Mouse (Mus musculus) heart, adult 2 months (tissue): Measurements from ENCODE around the gene Lancl2. TPM values are rescaled to one million over a fixed set of nuclear protein-coding genes. Genes with fewer than 3 reads are reported as not detected.

ENCODE experiments used
- DNase-seq, 2 experiments: peaks; one replicate each; pipeline ENCODE4 v3.0.0; 2021
- H3K27ac ChIP-seq: fragments of 200-600 bp; 2 replicates; pipeline ENCODE4 v1.8.1; 2022
- H3K27me3 ChIP-seq: fragments of 200-500 bp; 2 replicates; pipeline ENCODE4 v1.6.1; 2012; ENCODE audit warnings: mild to moderate bottlenecking, low read length, inconsistent platforms, mixed read lengths; ENCODE audit not compliant: control insufficient read depth, insufficient read depth
- H3K36me3 ChIP-seq: fragments of 200-500 bp; 2 replicates; pipeline ENCODE4 v1.6.1; 2012; ENCODE audit warnings: low read length, inconsistent platforms; ENCODE audit not compliant: control insufficient read depth, insufficient read depth
- H3K4me1 ChIP-seq: fragments of 200-500 bp; 2 replicates; pipeline ENCODE4 v1.6.1; 2011; ENCODE audit warnings: low read length; ENCODE audit not compliant: control insufficient read depth, insufficient read depth
- H3K4me3 ChIP-seq: fragments of 200-600 bp; 2 replicates; pipeline ENCODE4 v1.8.1; 2022
- H3K79me2 ChIP-seq: fragments of 200-500 bp; replicated peaks from 2 replicates; pipeline ENCODE4 v1.6.1; 2012; ENCODE audit warnings: mild to moderate bottlenecking, inconsistent platforms, low read length, moderate library complexity, mixed read lengths; ENCODE audit not compliant: control insufficient read depth, insufficient read depth
- H3K9ac ChIP-seq: fragments of 200-500 bp; 2 replicates; pipeline ENCODE4 v1.6.1; 2012; ENCODE audit warnings: low read depth, mild to moderate bottlenecking, control low read depth, inconsistent platforms, low read length, mixed read lengths
- CTCF ChIP-seq: fragments of 200-600 bp; IDR thresholded peaks from 2 replicates; pipeline ENCODE4 v1.8.1; 2022; ENCODE audit warnings: antibody characterized with exemption, mild to moderate bottlenecking, moderate library complexity
- EP300 ChIP-seq: fragments of 200-500 bp; IDR thresholded peaks from 2 replicates; pipeline ENCODE4 v1.6.1; 2011; ENCODE audit warnings: low read depth, low read length, control low read depth; ENCODE audit not compliant: insufficient read depth
- POLR2A ChIP-seq: fragments of 200-500 bp; IDR thresholded peaks from 2 replicates; pipeline ENCODE4 v1.6.1; 2011; ENCODE audit warnings: mild to moderate bottlenecking, low read depth, low read length, control low read depth; ENCODE audit not compliant: insufficient read depth
- WGBS: fragments of 180-500 bp; shearing (Covaris S2); methylation state at CpG from one replicate; pipeline ENCODE4 v1.1.7; 2018; 5-methylcytosine and 5-hydroxymethylcytosine counted together
- intact Hi-C: fragments of 180-260 bp; cut with DNase I; formaldehyde crosslinking; loops from one replicate; pipeline ENCODE4 v1.15.1; 2025
- polyA plus RNA-seq: library from polyadenylated mRNA; depleted of rRNA; stranded (reverse); fragments of >200 nt; gene quantifications from 2 replicates; pipeline ENCODE4 v1.2.3, GENCODE M21; 2012
- total RNA-seq, 2 experiments: library from RNA; stranded (reverse); gene quantifications; 2 replicates each; pipeline ENCODE4 v1.2.3; 2021

The Lancl2 gene
- total and polyA plus RNA-seq, 3 experiments, result 4.5 to 13.1 (median 12.7) TPM

DNA sequence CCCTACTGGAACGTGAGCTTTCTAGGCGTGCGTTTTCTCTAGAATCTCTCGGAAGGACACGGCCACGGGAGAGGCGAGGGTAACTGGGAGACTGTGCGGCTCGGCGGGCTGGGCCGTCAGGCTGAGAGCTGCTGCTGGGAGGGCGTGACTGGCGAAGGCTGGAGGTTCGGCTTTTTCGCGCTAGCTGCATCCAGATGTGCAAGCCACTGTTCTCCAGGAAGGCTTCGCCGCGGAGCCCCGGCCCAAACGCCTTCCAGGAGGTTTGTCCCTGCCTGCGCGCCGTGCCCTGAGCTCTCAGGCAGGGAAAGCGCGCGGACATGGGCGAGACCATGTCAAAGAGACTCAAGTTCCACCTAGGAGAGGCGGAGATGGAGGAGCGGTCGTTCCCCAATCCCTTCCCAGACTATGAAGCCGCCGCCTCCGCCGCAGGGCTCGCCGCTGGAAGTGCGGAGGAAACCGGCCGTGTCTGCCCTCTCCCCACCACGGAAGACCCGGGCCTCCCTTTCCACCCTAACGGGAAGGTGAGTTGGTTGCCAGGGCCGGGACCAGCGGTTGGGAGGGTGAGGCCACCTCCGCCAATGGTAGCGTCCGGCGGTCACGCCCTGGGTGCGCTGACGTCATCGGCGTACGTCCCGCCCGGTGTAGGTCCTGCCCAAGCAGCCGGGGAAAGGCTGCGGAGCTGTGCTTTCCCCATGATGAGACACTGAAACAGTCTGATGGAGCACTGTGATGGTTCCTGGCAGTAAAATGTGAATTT is 581 bp downstream of the Lancl2 start:
- intact Hi-C loops, result loop anchor here (1.0 to 10.0 kb wide), 3 partner anchors 11 to 988 kb away; partner anchors contain the start of genes Avl9, Ppm1k and Pyurf
- 0 out of 2 replicates have a peak, but pooled peaks cover 2% of the 10 kb centered on the region for H3K4me1 ChIP-seq
- peak overlapping the region; percentile 97 for H3K4me3 ChIP-seq
- peak overlapping the region; percentile 98 for H3K27ac ChIP-seq
- DNase-seq, result peak; percentile 97 to 98
- H3K79me2 ChIP-seq, result peaks cover 2% of the 10 kb centered on the region; the same call in 1 of the 2 replicates
- H3K27me3 ChIP-seq, result no peaks in the 10 kb centered on the region
- H3K9ac ChIP-seq, result peak overlapping the region; percentile 74
- H3K36me3 ChIP-seq, result peaks cover 4% of the 10 kb centered on the region; the same call in 1 of the 2 replicates
- WGBS, result under 1% methylated on average over 59 of the region's 59 CpGs
- TF ChIP-seq POLR2A (peak; percentile 95), EP300 (peak; percentile 69), CTCF (no peak)

GRCm38 (mm10) chr6:57703703-57704102 is 1.4 kb downstream of the Lancl2 start:
- H3K27me3 ChIP-seq, result no peaks in the 10 kb centered on the region
- intact Hi-C loops, result loop anchor here (1.0 to 10.0 kb wide), 3 partner anchors 11 to 989 kb away; partner anchors contain the start of genes Avl9, Ppm1k and Pyurf
- H3K4me1 ChIP-seq, result 0 out of 2 replicates have a peak, but pooled peaks cover 2% of the 10 kb centered on the region
- TF ChIP-seq POLR2A (no peak), CTCF (no peak), EP300 (no peak)
- peaks cover 4% of the 10 kb centered on the region; the same call in 1 of the 2 replicates for H3K36me3 ChIP-seq
- WGBS, result 2% methylated on average over 2 of the region's 2 CpGs
- H3K4me3 ChIP-seq, result peak overlapping the region; percentile 97
- DNase-seq, result no peak
- peak overlapping the region; percentile 73 for H3K9ac ChIP-seq
- H3K79me2 ChIP-seq, result peaks cover 2% of the 10 kb centered on the region; the same call in 1 of the 2 replicates
- peak overlapping the region; percentile 98 for H3K27ac ChIP-seq

DNA sequence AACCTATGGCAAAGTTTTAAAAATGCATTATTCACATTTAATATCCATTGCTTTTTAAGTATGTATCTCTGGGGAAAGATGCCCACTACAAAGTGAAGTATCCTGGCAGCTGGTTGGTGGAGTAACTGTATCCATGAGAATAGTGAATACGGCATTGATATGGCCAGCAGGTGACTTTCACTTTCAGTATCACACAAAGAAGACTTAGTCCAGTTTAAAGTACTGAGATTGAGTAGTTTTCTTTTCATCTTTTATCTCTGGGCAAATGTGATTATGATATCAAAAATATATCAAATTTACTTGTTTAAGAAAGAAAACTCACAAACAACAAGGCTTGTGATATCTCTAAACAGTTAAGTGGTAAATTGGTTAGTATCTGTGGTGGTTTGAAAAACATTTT is 4.4 kb downstream of the Lancl2 start:
- Histone ChIP-seq H3K4me1 (0 out of 2 replicates have a peak, but pooled peaks cover 2% of the 10 kb centered on the region), H3K79me2 (peaks cover 5% of the 10 kb centered on the region), H3K27me3 (no peaks in the 10 kb centered on the region), H3K9ac (no peak overlapping the region), H3K27ac (peak overlapping the region; percentile 33), H3K36me3 (peaks cover 4% of the 10 kb centered on the region; the same call in 1 of the 2 replicates), H3K4me3 (peak overlapping the region; percentile 34)
- intact Hi-C loops, result loop anchor here (5.0 to 10.0 kb wide), 2 partner anchors 116 to 992 kb away; partner anchors contain the start of gene Avl9
- no peak for DNase-seq
- WGBS, result 45% methylated on average over 1 of the region's 1 CpGs
- TF ChIP-seq CTCF, result no peak
- no peak for TF ChIP-seq POLR2A
- no peak for TF ChIP-seq EP300

DNA sequence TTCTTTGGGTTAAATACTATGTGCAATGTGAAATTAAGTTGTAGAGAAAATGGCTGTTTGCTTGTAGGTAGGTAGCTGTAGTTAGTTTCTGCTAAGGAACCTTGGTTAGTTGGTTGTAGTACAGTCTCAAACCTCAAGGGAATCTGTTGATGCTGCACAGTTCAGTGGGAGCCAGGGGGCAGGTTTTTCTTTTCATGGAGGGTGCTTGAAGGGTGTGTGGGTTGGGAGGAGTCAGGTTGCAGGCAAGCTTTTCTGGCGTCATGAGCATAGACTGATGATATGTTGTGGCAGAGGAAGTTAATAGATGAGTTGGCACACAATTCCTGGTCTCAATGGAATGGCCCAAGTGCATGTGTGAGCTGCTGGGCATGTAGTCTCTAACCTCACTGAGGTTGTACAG is 9.4 kb downstream of the Lancl2 start:
- Histone ChIP-seq H3K36me3 (0 out of 2 replicates have a peak, but pooled peaks cover 2% of the 10 kb centered on the region), H3K27me3 (no peaks in the 10 kb centered on the region), H3K4me1 (0 out of 2 replicates have a peak, but pooled peaks cover 2% of the 10 kb centered on the region), H3K79me2 (peaks cover 3% of the 10 kb centered on the region), H3K4me3 (no peak overlapping the region), H3K27ac (no peak overlapping the region), H3K9ac (no peak overlapping the region)
- intact Hi-C loops, result no loop called here
- DNase-seq, result no peak
- WGBS, result 0% methylated on average over 1 of the region's 1 CpGs
- TF ChIP-seq CTCF, result no peak

GRCm38 (mm10) chr6:57721347-57721746 is 19.0 kb downstream of the Lancl2 start:
- Histone ChIP-seq H3K79me2 (no peaks in the 10 kb centered on the region), H3K4me3 (no peak overlapping the region), H3K36me3 (no peaks in the 10 kb centered on the region; the same call in 1 of the 2 replicates), H3K4me1 (no peaks in the 10 kb centered on the region; the same call in 1 of the 2 replicates), H3K27ac (no peak overlapping the region), H3K9ac (no peak overlapping the region), H3K27me3 (no peaks in the 10 kb centered on the region)
- intact Hi-C loops, result no loop called here
- no peak for DNase-seq
- no peak for TF ChIP-seq CTCF
- no peak for TF ChIP-seq POLR2A
- no peak for TF ChIP-seq EP300
- WGBS, result 70% methylated on average over 1 of the region's 1 CpGs

- Histone ChIP-seq H3K27ac (no peak overlapping the region), H3K4me3 (no peak overlapping the region), H3K79me2 (no peaks in the 10 kb centered on the region), H3K9ac (no peak overlapping the region), H3K36me3 (no peaks in the 10 kb centered on the region), H3K27me3 (no peaks in the 10 kb centered on the region), H3K4me1 (no peaks in the 10 kb centered on the region)
- DNase-seq, result no peak
- intact Hi-C loops, result loop anchor here (1.0 kb wide), 1 partner anchor 117 kb away; no protein-coding TSS in a partner anchor
- WGBS, result 97% methylated on average over 1 of the region's 1 CpGs
- no peak for TF ChIP-seq CTCF
- no peak for TF ChIP-seq EP300
- no peak for TF ChIP-seq POLR2A
These were observed 40.4 kb downstream of the Lancl2 start for GRCm38 (mm10) chr6:57742749-57743148.
